Mouse (Mus musculus): ENCODE data around the gene Lhx4.

GRCm38 (mm10) chr1:155791919-155792318 is 40.4 kb upstream of the Lhx4 start:
- TF ChIP-seq CTCF (IDR thresholded peaks at IDR 0.05; ENCODE audit: low read depth, low read length) (peak; percentile 29; the same call in 1 of the 2 replicates), POLR2A (IDR thresholded peaks at IDR 0.05; ENCODE audit: borderline replicate concordance, low read depth, low read length) (no peak)

Measured in bone marrow macrophage, adult 2 months (primary cell).